20 mouse cellular contexts compared by ENCODE assay signal in the genomic region with DNA sequence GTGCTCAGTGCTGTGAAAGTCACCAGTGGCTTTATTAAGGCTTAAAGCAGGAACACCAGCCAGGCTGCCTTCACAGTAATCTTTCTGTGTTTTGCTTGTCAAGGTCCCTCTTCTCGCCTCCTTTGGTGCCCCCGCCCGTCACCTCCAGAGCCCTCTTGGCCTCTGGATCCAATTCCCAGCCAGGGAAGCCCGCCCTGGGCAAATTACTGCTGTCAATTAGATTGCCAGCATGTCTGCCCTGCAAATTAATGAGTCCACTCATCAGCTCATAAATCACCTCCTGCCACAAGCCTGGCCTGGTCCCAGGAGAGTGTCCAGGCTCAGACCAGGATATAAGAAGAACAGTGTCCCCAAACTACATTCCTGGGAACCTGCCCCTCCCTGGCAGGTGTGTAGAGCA. TPM values are rescaled to one million over a fixed set of nuclear protein-coding genes. Genes with fewer than 3 reads are reported as not detected.
A peak's percentile ranks its signal among the peaks of the same experiment; 100 is the strongest.
DNase-seq lines count a peak whose midpoint lies in the region; ATAC-seq lines count a peak whose summit lies in the region.
"Had no signal": no experiment of that assay in that cellular context is flagged by ENCODE, and none has a peak within 500 bp of the region (broad histone marks: within the 10 kb centered on the region; RNA-seq: fewer than 3 reads in every experiment).

No protein-coding gene starts in this region.

- 41% methylated on average over 4 of the region's 4 CpGs for WGBS in neural tube, embryonic 11.5 days
- 37% methylated on average over 4 of the region's 4 CpGs for WGBS in hindbrain, embryonic 15.5 days

- no peak for ATAC-seq in neural tube, embryonic 11.5 days (ENCODE audit: insufficient read depth, low FRiP score, low TSS enrichment)
- ATAC-seq in hindbrain, embryonic 15.5 days (ENCODE audit: low FRiP score, low read depth) = 0 out of 2 replicates have a peak, but pooled peaks have one; percentile 30
- ATAC-seq in megakaryocyte progenitor cell, adult 5-6 weeks (replicated peaks; ENCODE audit: poor library complexity) = no peak
- ATAC-seq: CD4-positive, CD25-positive, alpha-beta regulatory T cell, adult 4 months; forebrain, embryonic 15.5 days had no signal

- no peak overlapping the region for H3K4me2 ChIP-seq in neural tube, embryonic 11.5 days (ENCODE audit: low read depth)
- H3K4me2 ChIP-seq in hindbrain, embryonic 15.5 days = no peak overlapping the region
- H3K4me2 ChIP-seq: forebrain, embryonic 15.5 days; heart, embryonic 12.5 days; liver, embryonic 13.5 days had no signal

- DNase-seq in neural tube, embryonic 11.5 days (ENCODE audit: low spot score) = peak; percentile 35
- DNase-seq in neural tube, embryonic 10.5 days (ENCODE audit: extremely low spot score, low spot score) = no peak
- peak; percentile 43 for DNase-seq in embryo, embryonic 9.5 days (ENCODE audit: extremely low spot score)
- DNase-seq in left cerebral cortex, adult 9 months (ENCODE audit: low spot score in 2 of 2) = no peak
- DNase-seq in cerebellum, adult 11 months = no peak
- DNase-seq: adrenal gland, postnatal 36 days; gastrocnemius, postnatal 36 days; heart, postnatal 4 days; kidney, adult 18-20 months; layer of hippocampus, postnatal 36 days; left cerebral cortex, postnatal 4 days; liver, embryonic 13.5 days; right cerebral cortex, postnatal 4 days; thymus, adult 2 months had no signal

- no peaks in the 10 kb centered on the region for H3K4me1 ChIP-seq in neural tube, embryonic 11.5 days (ENCODE audit: control insufficient read depth, insufficient read depth, low read length)
- H3K4me1 ChIP-seq in hindbrain, embryonic 15.5 days (replicated peaks) = peaks cover 6% of the 10 kb centered on the region
- H3K4me1 ChIP-seq: forebrain, embryonic 15.5 days had no signal

- H3K9ac ChIP-seq in neural tube, embryonic 11.5 days (ENCODE audit: low read length) = no peak overlapping the region
- no peak overlapping the region for H3K9ac ChIP-seq in hindbrain, embryonic 15.5 days
- H3K9ac ChIP-seq: forebrain, embryonic 15.5 days; heart, embryonic 12.5 days; liver, embryonic 13.5 days had no signal

- H3K36me3 ChIP-seq in neural tube, embryonic 11.5 days (ENCODE audit: control insufficient read depth, insufficient read depth, low read length) = no peaks in the 10 kb centered on the region
- H3K36me3 ChIP-seq in hindbrain, embryonic 15.5 days = no peaks in the 10 kb centered on the region
- H3K36me3 ChIP-seq: forebrain, embryonic 15.5 days; heart, embryonic 12.5 days; liver, embryonic 13.5 days had no signal

- no peaks in the 10 kb centered on the region for H3K27me3 ChIP-seq in neural tube, embryonic 11.5 days (ENCODE audit: control insufficient read depth, insufficient read depth, low read length)
- no peaks in the 10 kb centered on the region for H3K27me3 ChIP-seq in hindbrain, embryonic 15.5 days
- H3K27me3 ChIP-seq: forebrain, embryonic 15.5 days; heart, embryonic 12.5 days; liver, embryonic 13.5 days had no signal

- no peak overlapping the region for H3K27ac ChIP-seq in neural tube, embryonic 11.5 days (ENCODE audit: low read depth, low read length)
- 0 out of 2 replicates have a peak overlapping the region, but pooled peaks have one; percentile 34 for H3K27ac ChIP-seq in hindbrain, embryonic 15.5 days (replicated peaks)
- H3K27ac ChIP-seq: forebrain, embryonic 15.5 days; liver, embryonic 13.5 days had no signal

- no peak overlapping the region for H3K4me3 ChIP-seq in neural tube, embryonic 11.5 days (ENCODE audit: low read depth, low read length)
- no peak overlapping the region for H3K4me3 ChIP-seq in hindbrain, embryonic 15.5 days
- H3K4me3 ChIP-seq: forebrain, embryonic 15.5 days; heart, embryonic 12.5 days; liver, embryonic 13.5 days; myocyte had no signal

- no peaks in the 10 kb centered on the region for H3K9me3 ChIP-seq in neural tube, embryonic 11.5 days (ENCODE audit: control insufficient read depth, low read length)
- H3K9me3 ChIP-seq in hindbrain, embryonic 15.5 days = no peaks in the 10 kb centered on the region
- H3K9me3 ChIP-seq: forebrain, embryonic 15.5 days; liver, embryonic 13.5 days had no signal

RNA-seq across cellular contexts. Expression of gene Rps6ka4, which starts 26.1 kb away (rescaled TPM):
- 4.7 and 6.7 TPM in 2 replicates for polyA plus RNA-seq in neural tube, embryonic 11.5 days (2014; fragmentation: Nextera tagmentation; extraction: Ambion mirVana)
- 13.3 and 15.8 TPM in 2 replicates for polyA plus RNA-seq in hindbrain, embryonic 15.5 days (2015; fragmentation: Nextera tagmentation; extraction: Ambion mirVana)
- total RNA-seq in megakaryocyte progenitor cell, adult 5-6 weeks (2015) = 1.0 and 4.1 TPM in 2 replicates
- total RNA-seq in megakaryocyte progenitor cell, adult 5-6 weeks (2017) = 3.8 and 4.3 TPM in 2 replicates

RNA-seq across cellular contexts. Expression of gene Ccdc88b, which starts 43.6 kb away (rescaled TPM):
- polyA plus RNA-seq in neural tube, embryonic 11.5 days (2014; fragmentation: Nextera tagmentation; extraction: Ambion mirVana) = 0.89 and 1.0 TPM in 2 replicates
- polyA plus RNA-seq in hindbrain, embryonic 15.5 days (2015; fragmentation: Nextera tagmentation; extraction: Ambion mirVana) = 0.79 and 1.1 TPM in 2 replicates
- total RNA-seq in megakaryocyte progenitor cell, adult 5-6 weeks (2015) = 6.9 and 7.6 TPM in 2 replicates
- total RNA-seq in megakaryocyte progenitor cell, adult 5-6 weeks (2017) = 48.6 and 53.0 TPM in 2 replicates

Comparison
In these comparisons a context has a peak if more than half of its experiments do, and no peak if none do; other contexts are left out.
1. DNase-seq: peak in neural tube, embryonic 11.5 days (single experiment) and embryo, embryonic 9.5 days (single experiment); none in neural tube, embryonic 10.5 days (single experiment), left cerebral cortex, adult 9 months (0 of 2) and cerebellum, adult 11 months (single experiment).